Comparison of ENCODE assay signal across 18 mouse cellular contexts in genomic region chr11:76630023-76630422, GRCm38 (mm10). TPM values are rescaled to one million over a fixed set of nuclear protein-coding genes. Genes with fewer than 3 reads are reported as not detected.
"Had no signal": no experiment of that assay in that cellular context is flagged by ENCODE, and none has a peak within 500 bp of the region (broad histone marks: within the 10 kb centered on the region; RNA-seq: fewer than 3 reads in every experiment).

No protein-coding gene starts in this region.

- DNase-seq: kidney, postnatal 14 days; lung, adult 2 months; right cerebral cortex, adult 18-20 months; right cerebral cortex, postnatal 25 days; thymus, postnatal 36 days had no signal

- H3K9ac ChIP-seq: limb, embryonic 13.5 days; liver, embryonic 14.5 days; midbrain, embryonic 13.5 days; neural tube, embryonic 15.5 days had no signal

- H3K4me2 ChIP-seq: limb, embryonic 13.5 days; midbrain, embryonic 13.5 days; neural tube, embryonic 15.5 days had no signal

- H3K4me3 ChIP-seq: limb, embryonic 13.5 days; midbrain, embryonic 13.5 days; myocyte; neural tube, embryonic 15.5 days had no signal

- ATAC-seq: hindbrain, embryonic 16.5 days; inflammation-experienced regulatory T-cells, adult 6 months; intestine, postnatal 0 days; midbrain, embryonic 13.5 days had no signal

- H3K27ac ChIP-seq: limb, embryonic 13.5 days; liver, embryonic 14.5 days; midbrain, embryonic 13.5 days; neural tube, embryonic 15.5 days had no signal

- H3K36me3 ChIP-seq: limb, embryonic 13.5 days; midbrain, embryonic 13.5 days; neural tube, embryonic 15.5 days had no signal

- H3K4me1 ChIP-seq: limb, embryonic 13.5 days; midbrain, embryonic 13.5 days; neural tube, embryonic 15.5 days had no signal

- H3K27me3 ChIP-seq: limb, embryonic 13.5 days; neural tube, embryonic 15.5 days had no signal

- H3K9me3 ChIP-seq: limb, embryonic 13.5 days; midbrain, embryonic 13.5 days; neural tube, embryonic 15.5 days had no signal

RNA-seq across cellular contexts. Expression of gene Bhlha9, which starts 42.2 kb away (rescaled TPM):
- polyA plus RNA-seq: inflammation-experienced regulatory T-cells, adult 6 months; intestine, postnatal 0 days; liver, adult 2 months; liver, embryonic 14.5 days; lung, adult 2 months; myocyte; neural tube, embryonic 11.5 days; small intestine, adult 2 months; stomach, embryonic 16.5 days; thymus, postnatal 0 days had no signal

RNA-seq across cellular contexts. Expression of gene Trarg1, which starts 49.6 kb away (rescaled TPM):
- polyA plus RNA-seq: liver, embryonic 14.5 days had no signal
